Mouse (Mus musculus) heart, embryonic 13.5 days (tissue): ENCODE results near the gene Slc24a2. TPM values are rescaled to one million over a fixed set of nuclear protein-coding genes. Genes with fewer than 3 reads are reported as not detected.

Experiments
- ATAC-seq: fragments of 200-750 bp; cut with Nextera tagmentation; 2 replicates; pipeline ENCODE4 v1.8.0; 2017; ENCODE audit warnings: moderate TSS enrichment; ENCODE audit not compliant: insufficient number of reproducible peaks, low FRiP score, low TSS enrichment; ENCODE audit errors: extremely low read depth
- H3K27ac ChIP-seq: fragments of 300-500 bp; sonication (generic); replicated peaks from 2 replicates; pipeline ENCODE4 v1.5.1; 2015; ENCODE audit warnings: moderate library complexity, mild to moderate bottlenecking, inconsistent platforms
- H3K27me3 ChIP-seq: fragments of 300-500 bp; sonication (generic); replicated peaks from 2 replicates; pipeline ENCODE4 v1.6.1; 2015; ENCODE audit warnings: mild to moderate bottlenecking, inconsistent platforms
- H3K36me3 ChIP-seq: fragments of 300-500 bp; sonication (generic); 2 replicates; pipeline ENCODE4 v1.6.1; 2015; ENCODE audit warnings: mild to moderate bottlenecking, inconsistent platforms
- H3K4me1 ChIP-seq: fragments of 300-500 bp; sonication (generic); 2 replicates; pipeline ENCODE4 v1.6.1; 2015; ENCODE audit warnings: inconsistent platforms
- H3K4me2 ChIP-seq: fragments of 300-500 bp; sonication (generic); 2 replicates; pipeline ENCODE4 v1.6.1; 2015; ENCODE audit warnings: inconsistent platforms, mild to moderate bottlenecking, moderate library complexity
- H3K4me3 ChIP-seq: fragments of 300-500 bp; sonication (generic); 2 replicates; pipeline ENCODE4 v1.5.1; 2015; ENCODE audit warnings: moderate library complexity, mild to moderate bottlenecking, inconsistent platforms
- H3K9ac ChIP-seq: fragments of 300-500 bp; sonication (generic); 2 replicates; pipeline ENCODE4 v1.6.1; 2015; ENCODE audit warnings: inconsistent platforms, mild to moderate bottlenecking, moderate library complexity
- H3K9me3 ChIP-seq: fragments of 300-500 bp; sonication (generic); 2 replicates; pipeline ENCODE4 v1.6.1; 2016; ENCODE audit warnings: inconsistent platforms
- WGBS: fragments of 180-500 bp; shearing (Covaris S2); methylation state at CpG from one replicate; pipeline ENCODE4 v1.1.7; 2015; ENCODE audit warnings: mixed read lengths; 5-methylcytosine and 5-hydroxymethylcytosine counted together
- polyA plus RNA-seq: library from polyadenylated mRNA; unstranded; fragments of >200 nt; fragmentation: Nextera tagmentation; extraction: Ambion mirVana; gene quantifications from 2 replicates; pipeline ENCODE4 v1.2.1, GENCODE M21; 2015

The Slc24a2 gene
- polyA plus RNA-seq, 1 experiment from 2014 or later, result 4.7 TPM

DNA sequence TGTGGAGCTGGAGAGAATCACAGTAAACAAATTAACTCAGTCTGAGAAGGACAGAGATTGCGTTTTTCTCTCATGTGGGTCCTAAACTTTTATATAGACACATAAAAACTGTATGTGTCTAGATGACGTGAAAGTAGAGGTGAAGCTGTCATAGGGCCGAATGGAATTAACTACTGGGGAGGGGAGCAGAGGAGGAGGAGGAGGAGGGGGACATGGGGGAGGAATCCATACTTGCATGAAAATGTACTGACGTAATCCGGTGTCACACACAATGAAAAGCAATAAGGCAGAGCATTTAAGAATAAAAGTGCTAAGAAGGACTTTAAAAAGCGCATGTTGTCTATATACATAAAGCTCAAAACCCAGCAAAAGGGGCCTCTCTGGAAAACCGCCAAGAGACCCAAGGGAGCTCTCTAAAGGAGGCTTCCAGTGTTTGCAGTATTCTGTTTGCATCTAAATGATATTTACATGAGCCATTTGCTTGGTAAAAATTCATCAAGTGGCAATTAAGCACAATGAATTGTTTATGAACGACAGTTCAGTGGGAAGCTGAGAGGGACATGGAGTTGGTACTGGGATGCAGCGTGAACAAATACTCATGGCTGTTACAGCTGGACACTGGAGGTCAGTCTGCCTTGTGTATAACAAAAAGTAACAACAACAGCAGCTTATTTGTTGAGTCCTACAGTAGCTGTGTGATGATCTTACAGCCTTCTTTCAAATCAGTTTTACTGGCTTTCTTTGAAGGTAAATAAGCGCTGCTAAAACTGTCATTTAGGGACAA is 45.9 kb downstream of the Slc24a2 start:
- no peaks in the 10 kb centered on the region for H3K27me3 ChIP-seq
- ATAC-seq, result no peak
- no peak overlapping the region for H3K4me3 ChIP-seq
- H3K4me2 ChIP-seq, result no peak overlapping the region
- H3K27ac ChIP-seq, result no peak overlapping the region
- no peak overlapping the region for H3K9ac ChIP-seq
- 75% methylated on average over 10 of the region's 10 CpGs for WGBS
- H3K4me1 ChIP-seq, result peaks cover 5% of the 10 kb centered on the region
- H3K9me3 ChIP-seq, result no peaks in the 10 kb centered on the region
- no peaks in the 10 kb centered on the region for H3K36me3 ChIP-seq

DNA sequence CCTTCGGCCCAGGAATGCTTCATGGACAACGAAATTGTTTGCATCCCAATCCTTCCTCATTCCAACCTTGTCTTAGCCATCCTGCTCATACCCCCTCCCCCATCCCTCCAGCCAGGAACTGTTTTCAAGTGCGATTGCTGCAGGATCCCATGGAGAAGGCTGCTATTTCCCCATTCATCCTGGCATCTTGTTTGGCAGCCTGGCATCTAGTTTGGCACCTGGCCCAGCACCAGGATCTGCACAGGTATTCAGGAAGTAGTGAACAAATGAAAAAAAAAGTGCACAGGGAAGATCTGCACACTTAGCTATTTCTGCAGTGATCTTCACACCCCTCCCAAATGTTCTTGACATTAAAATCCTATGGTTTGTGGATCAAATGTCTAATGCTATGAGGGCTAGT is 53.2 kb downstream of the Slc24a2 start:
- Histone ChIP-seq H3K9ac (no peak overlapping the region), H3K27ac (no peak overlapping the region), H3K4me2 (no peak overlapping the region), H3K4me3 (no peak overlapping the region), H3K36me3 (no peaks in the 10 kb centered on the region), H3K27me3 (no peaks in the 10 kb centered on the region), H3K9me3 (no peaks in the 10 kb centered on the region), H3K4me1 (no peaks in the 10 kb centered on the region)
- 55% methylated on average over 3 of the region's 3 CpGs for WGBS
- no peak for ATAC-seq

DNA sequence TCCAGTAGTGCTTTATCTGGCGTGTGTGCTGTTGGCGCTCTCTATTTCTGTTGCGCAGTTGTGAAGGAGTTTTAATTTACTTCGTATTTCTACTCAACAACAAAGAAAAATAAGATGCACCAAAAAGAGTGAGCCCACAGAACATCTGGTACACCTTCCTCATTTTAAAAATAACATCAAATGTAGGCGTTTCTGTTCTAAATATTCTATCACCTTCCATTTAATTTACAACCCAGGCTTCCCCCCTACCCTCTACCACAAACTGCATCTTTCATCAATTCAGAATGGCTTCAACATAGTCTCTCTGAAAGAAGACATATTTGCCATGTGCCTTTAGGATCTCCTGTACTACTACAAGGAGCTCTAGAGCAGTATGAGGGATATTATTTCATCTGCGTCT is 66.3 kb downstream of the Slc24a2 start:
- H3K4me3 ChIP-seq, result no peak overlapping the region
- no peak overlapping the region for H3K9ac ChIP-seq
- no peak for ATAC-seq
- H3K36me3 ChIP-seq, result no peaks in the 10 kb centered on the region
- H3K27ac ChIP-seq, result no peak overlapping the region
- H3K27me3 ChIP-seq, result no peaks in the 10 kb centered on the region
- H3K4me2 ChIP-seq, result no peak overlapping the region
- no peaks in the 10 kb centered on the region for H3K9me3 ChIP-seq
- H3K4me1 ChIP-seq, result peaks cover 5% of the 10 kb centered on the region
- WGBS, result 72% methylated on average over 6 of the region's 6 CpGs

DNA sequence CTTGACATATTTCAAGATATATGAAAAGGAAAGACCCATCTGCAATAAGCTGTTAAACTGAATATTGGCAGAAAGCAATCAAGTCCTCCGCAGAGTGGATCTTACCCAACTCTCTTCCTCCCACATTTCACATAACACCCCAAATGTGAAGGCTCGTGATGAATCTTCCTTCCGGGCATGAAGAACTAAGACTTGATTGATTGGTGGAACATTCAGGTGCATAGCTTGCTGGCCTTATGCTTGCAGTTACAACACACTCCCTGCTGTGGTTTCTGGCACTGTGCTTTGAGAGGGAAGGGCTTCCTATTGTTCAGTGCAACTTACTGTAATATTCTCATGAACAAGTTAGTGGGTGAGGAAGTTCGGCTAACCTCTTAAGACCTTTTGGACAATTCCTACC is 72.2 kb downstream of the Slc24a2 start:
- Histone ChIP-seq H3K4me1 (peaks cover 10% of the 10 kb centered on the region), H3K4me2 (no peak overlapping the region), H3K27me3 (no peaks in the 10 kb centered on the region), H3K36me3 (no peaks in the 10 kb centered on the region), H3K9me3 (no peaks in the 10 kb centered on the region), H3K9ac (no peak overlapping the region), H3K4me3 (no peak overlapping the region), H3K27ac (no peak overlapping the region)
- no peak for ATAC-seq
- WGBS, result 84% methylated on average over 4 of the region's 4 CpGs

DNA sequence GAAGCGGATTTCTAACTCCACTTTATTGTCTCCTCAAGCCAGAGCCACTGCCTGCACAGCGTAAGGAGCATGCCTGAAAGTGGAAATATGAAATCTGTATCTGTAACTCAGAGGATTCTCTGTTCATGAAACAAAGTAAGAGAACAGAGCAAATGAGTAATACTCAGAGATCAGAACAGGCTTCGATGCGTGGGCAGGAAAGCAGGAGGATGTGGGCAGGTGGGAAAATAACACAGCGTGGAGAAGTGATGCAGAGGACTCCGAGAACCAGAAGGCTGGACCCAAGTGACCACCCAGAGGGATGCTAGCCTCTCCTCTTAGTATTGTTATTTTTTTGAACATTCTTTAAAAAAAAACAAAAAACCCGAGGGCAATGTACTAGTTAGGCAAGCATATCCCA is 78.3 kb downstream of the Slc24a2 start:
- Histone ChIP-seq H3K4me1 (peaks cover 57% of the 10 kb centered on the region), H3K9ac (no peak overlapping the region), H3K27ac (no peak overlapping the region), H3K36me3 (no peaks in the 10 kb centered on the region), H3K4me2 (no peak overlapping the region), H3K4me3 (no peak overlapping the region), H3K27me3 (no peaks in the 10 kb centered on the region), H3K9me3 (no peaks in the 10 kb centered on the region)
- no peak for ATAC-seq
- WGBS, result 79% methylated on average over 7 of the region's 7 CpGs

DNA sequence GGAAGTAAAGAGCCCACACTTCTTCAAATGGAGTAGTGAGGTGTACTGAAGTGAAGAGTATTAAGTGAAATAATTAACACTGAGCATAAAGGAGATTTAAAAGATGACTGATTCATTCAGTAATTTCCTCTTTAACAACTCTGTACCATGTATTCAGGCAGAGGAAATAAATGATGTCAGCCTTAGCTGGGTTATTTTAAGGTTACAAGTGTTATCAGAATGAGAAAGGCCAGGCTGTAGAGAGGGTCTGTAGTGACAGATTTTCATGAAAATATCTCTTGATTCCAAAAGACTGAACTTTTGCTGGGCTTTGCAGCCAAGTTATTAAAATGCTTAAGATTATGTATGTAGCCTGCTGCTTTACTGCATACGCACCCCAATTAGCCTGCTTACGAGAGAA is 80.7 kb downstream of the Slc24a2 start:
- peak overlapping the region; percentile 18 for H3K4me2 ChIP-seq
- no peaks in the 10 kb centered on the region for H3K9me3 ChIP-seq
- no peaks in the 10 kb centered on the region for H3K27me3 ChIP-seq
- H3K36me3 ChIP-seq, result no peaks in the 10 kb centered on the region
- 29% methylated on average over 2 of the region's 2 CpGs for WGBS
- 0 out of 2 replicates have a peak, but pooled peaks have one; percentile 37 for ATAC-seq
- peak overlapping the region; percentile 24; the same call in 1 of the 2 replicates for H3K9ac ChIP-seq
- peak overlapping the region; percentile 73 for H3K27ac ChIP-seq
- H3K4me3 ChIP-seq, result no peak overlapping the region
- H3K4me1 ChIP-seq, result peaks cover 57% of the 10 kb centered on the region

DNA sequence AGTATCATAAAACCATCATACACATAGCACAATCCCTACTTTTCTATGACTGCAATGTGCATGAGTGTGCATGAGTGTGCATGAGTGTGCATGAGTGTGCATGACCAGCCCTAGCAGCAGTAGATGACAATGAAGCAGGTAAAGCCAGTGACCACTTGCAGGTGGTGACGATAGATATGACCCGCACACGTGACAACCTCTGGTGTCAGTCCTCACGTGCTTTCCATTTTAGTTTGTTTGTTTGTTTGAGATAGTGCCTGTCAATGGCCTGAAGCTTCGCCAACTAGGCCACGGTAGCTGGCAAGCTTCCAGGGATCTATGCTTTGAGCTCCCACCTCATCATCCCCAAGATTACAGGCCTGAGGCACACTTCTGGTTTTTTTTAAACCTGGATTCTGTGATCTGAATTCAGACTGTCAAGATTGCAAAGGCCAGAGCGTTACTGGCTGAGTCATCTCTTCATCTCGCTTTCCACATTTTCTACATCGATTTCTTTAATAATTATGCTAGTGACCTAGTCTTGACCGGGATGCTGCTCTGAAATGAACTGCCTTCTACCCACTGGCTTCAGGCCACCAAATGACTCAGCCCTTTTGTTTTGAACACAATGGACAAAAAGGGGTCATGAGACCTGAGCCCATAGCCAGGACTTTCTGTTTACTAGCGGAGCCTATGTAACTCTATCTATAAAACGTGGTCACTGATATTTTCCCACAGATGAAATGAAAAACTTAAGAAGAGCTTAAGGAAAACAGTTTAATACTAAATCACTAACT is 88.5 kb downstream of the Slc24a2 start:
- peaks cover 30% of the 10 kb centered on the region for H3K4me1 ChIP-seq

DNA sequence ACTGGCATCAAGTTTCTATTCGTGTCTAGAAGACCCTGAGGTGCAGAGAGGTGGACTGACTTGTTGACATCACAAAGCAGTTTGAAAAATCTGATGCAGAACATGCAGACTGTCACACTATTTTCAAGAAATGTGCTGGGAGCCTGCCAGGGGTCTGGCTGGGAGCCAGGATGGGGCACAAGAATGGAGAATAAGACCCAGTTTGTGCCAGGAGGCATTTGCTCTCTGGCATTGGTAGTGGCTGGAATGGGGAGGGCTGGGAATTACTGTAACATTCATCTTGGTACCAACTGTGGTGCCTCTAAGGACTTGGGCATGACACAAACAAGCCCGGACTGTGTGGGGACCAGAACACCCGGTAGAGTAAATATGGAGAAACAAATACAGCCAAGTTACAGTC is 89.4 kb downstream of the Slc24a2 start:
- WGBS, result 52% methylated on average over 3 of the region's 3 CpGs
- no peaks in the 10 kb centered on the region for H3K36me3 ChIP-seq
- peaks cover 32% of the 10 kb centered on the region for H3K4me1 ChIP-seq
- no peak overlapping the region for H3K9ac ChIP-seq
- H3K27me3 ChIP-seq, result no peaks in the 10 kb centered on the region
- peak overlapping the region; percentile 62 for H3K27ac ChIP-seq
- no peak overlapping the region for H3K4me3 ChIP-seq
- no peak overlapping the region for H3K4me2 ChIP-seq
- H3K9me3 ChIP-seq, result no peaks in the 10 kb centered on the region
- ATAC-seq, result no peak

More for the DNA sequence above, 88.5 kb downstream of the Slc24a2 start:
- no peaks in the 10 kb centered on the region for H3K27me3 ChIP-seq
- H3K4me3 ChIP-seq, result no peak overlapping the region
- peak overlapping the region; percentile 24 for H3K4me2 ChIP-seq
- no peak for ATAC-seq
- no peaks in the 10 kb centered on the region for H3K36me3 ChIP-seq
- H3K9me3 ChIP-seq, result no peaks in the 10 kb centered on the region
- H3K27ac ChIP-seq, result peak overlapping the region; percentile 62
- 23% methylated on average over 12 of the region's 12 CpGs for WGBS
- no peak overlapping the region for H3K9ac ChIP-seq

DNA sequence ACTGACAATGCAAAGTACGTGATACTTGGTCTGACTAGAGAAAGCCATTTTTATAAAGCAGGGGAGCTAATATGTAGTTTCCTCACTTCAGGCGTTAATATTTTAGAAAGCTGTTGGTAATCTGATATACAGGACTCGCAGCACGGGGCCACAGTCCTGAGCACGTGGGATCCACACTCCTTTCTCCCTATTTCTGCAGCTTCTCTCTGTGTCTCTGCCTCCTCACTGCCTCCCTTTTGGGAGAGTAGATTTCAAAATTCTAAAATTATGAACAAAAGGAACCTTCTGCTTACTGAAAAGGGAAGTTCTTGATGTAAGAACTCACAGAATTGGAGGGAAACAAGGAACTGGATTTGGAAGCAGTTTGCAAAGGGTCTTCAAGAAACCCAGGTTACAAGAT is 97.8 kb downstream of the Slc24a2 start:
- Histone ChIP-seq H3K4me3 (no peak overlapping the region), H3K27me3 (no peaks in the 10 kb centered on the region), H3K9me3 (no peaks in the 10 kb centered on the region), H3K9ac (no peak overlapping the region), H3K4me2 (no peak overlapping the region), H3K27ac (no peak overlapping the region), H3K4me1 (peaks cover 14% of the 10 kb centered on the region), H3K36me3 (no peaks in the 10 kb centered on the region)
- ATAC-seq, result no peak
- 72% methylated on average over 5 of the region's 5 CpGs for WGBS

DNA sequence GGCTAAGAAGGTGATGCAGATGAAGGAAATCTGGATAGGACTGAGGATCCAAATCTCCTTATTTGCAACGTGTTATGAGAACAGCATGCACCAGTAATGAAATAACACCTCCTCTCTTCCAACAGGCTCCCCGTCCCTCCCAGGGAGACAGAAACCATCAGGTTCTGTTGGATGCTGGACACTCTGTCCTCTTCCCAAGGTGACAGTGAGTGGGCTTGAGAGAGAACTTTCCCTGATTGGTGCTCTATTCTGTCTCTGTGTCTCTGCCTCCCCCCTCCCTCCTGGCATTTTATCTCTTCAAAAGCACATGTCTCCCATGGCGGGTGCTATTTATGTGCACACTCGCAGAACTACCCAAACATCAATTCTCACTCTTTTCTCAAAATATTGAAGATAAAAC is 103.5 kb downstream of the Slc24a2 start:
- peaks cover 22% of the 10 kb centered on the region for H3K4me1 ChIP-seq
- H3K36me3 ChIP-seq, result no peaks in the 10 kb centered on the region
- 23% methylated on average over 4 of the region's 4 CpGs for WGBS
- H3K4me3 ChIP-seq, result no peak overlapping the region
- no peaks in the 10 kb centered on the region for H3K9me3 ChIP-seq
- no peak for ATAC-seq
- no peaks in the 10 kb centered on the region for H3K27me3 ChIP-seq
- 0 out of 2 replicates have a peak overlapping the region, but pooled peaks have one; percentile 3 for H3K4me2 ChIP-seq
- H3K27ac ChIP-seq, result no peak overlapping the region
- H3K9ac ChIP-seq, result no peak overlapping the region

DNA sequence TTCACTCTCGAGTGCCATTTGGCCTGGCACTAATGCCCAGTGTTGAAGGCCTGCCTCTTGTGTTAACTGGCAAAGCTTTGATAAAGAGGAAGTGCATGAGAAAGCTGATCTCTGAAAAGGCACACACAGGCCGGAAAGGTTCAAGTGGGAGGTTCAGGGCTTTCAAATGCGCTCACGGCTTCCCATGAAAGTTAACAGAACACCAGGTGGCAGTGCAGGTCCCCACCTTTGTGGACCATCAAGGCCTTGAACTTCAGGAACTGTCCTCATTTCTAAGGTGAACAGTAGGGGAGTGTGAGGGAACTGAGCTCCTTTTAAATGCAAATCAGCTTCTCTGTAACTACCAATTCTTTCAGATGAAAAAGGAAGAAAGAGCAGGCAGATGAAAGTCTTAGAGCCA is 110.5 kb downstream of the Slc24a2 start:
- H3K4me2 ChIP-seq, result no peak overlapping the region
- H3K27me3 ChIP-seq, result no peaks in the 10 kb centered on the region
- H3K9me3 ChIP-seq, result no peaks in the 10 kb centered on the region
- H3K4me1 ChIP-seq, result peaks cover 15% of the 10 kb centered on the region
- no peak overlapping the region for H3K4me3 ChIP-seq
- no peak overlapping the region for H3K27ac ChIP-seq
- no peaks in the 10 kb centered on the region for H3K36me3 ChIP-seq
- WGBS, result 28% methylated on average over 4 of the region's 4 CpGs
- no peak for ATAC-seq
- no peak overlapping the region for H3K9ac ChIP-seq
